In the genomic region with DNA sequence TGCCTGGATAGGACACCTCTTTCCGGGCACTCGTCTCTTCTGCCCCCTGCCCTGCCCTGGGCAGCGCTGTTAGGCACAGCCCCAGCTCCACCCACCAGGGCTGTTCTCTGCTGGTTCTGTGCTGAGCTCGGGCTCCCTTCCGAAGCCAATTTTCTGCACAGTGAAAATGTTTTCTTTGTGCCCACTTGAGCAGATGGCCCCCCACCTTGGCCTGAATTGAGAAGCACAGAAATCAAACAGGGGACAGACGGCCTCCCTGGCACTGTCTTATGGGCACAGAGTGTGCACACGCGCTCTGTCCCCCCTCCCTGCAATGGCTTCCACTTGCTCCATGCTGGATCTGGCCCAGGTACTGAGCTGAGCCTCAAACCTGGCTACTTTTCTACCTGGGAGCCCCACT, we compare ENCODE assay signal across 17 mouse cellular contexts. TPM values are rescaled to one million over a fixed set of nuclear protein-coding genes. Genes with fewer than 3 reads are reported as not detected.
A peak's percentile ranks its signal among the peaks of the same experiment; 100 is the strongest.
DNase-seq lines count a peak whose midpoint lies in the region; ATAC-seq lines count a peak whose summit lies in the region.
"Had no signal": no experiment of that assay in that cellular context is flagged by ENCODE, and none has a peak within 500 bp of the region (broad histone marks: within the 10 kb centered on the region; RNA-seq: fewer than 3 reads in every experiment).

No protein-coding gene starts in this region.

- H3K36me3 ChIP-seq in forebrain, embryonic 15.5 days: no peaks in the 10 kb centered on the region
- H3K36me3 ChIP-seq in forebrain, embryonic 10.5 days (replicated peaks): no peaks in the 10 kb centered on the region
- no peaks in the 10 kb centered on the region for H3K36me3 ChIP-seq in midbrain, embryonic 13.5 days
- no peaks in the 10 kb centered on the region for H3K36me3 ChIP-seq in midbrain, embryonic 10.5 days
- H3K36me3 ChIP-seq: neural tube, embryonic 15.5 days had no signal

- no peaks in the 10 kb centered on the region; the same call in 1 of the 2 replicates for H3K27me3 ChIP-seq in forebrain, embryonic 15.5 days
- peaks cover 8% of the 10 kb centered on the region; the same call in 1 of the 2 replicates for H3K27me3 ChIP-seq in forebrain, embryonic 10.5 days (ENCODE audit: poor library complexity, severe bottlenecking)
- no peaks in the 10 kb centered on the region; the same call in 1 of the 2 replicates for H3K27me3 ChIP-seq in midbrain, embryonic 13.5 days
- H3K27me3 ChIP-seq in midbrain, embryonic 10.5 days (ENCODE audit: low read depth, poor library complexity, severe bottlenecking): 0 out of 2 replicates have a peak, but pooled peaks cover 7% of the 10 kb centered on the region
- H3K27me3 ChIP-seq: neural tube, embryonic 15.5 days had no signal

- H3K27ac ChIP-seq in forebrain, embryonic 15.5 days (replicated peaks): peak overlapping the region; percentile 46
- no peak overlapping the region for H3K27ac ChIP-seq in forebrain, embryonic 10.5 days
- no peak overlapping the region for H3K27ac ChIP-seq in midbrain, embryonic 13.5 days
- H3K27ac ChIP-seq in midbrain, embryonic 10.5 days (replicated peaks): no peak overlapping the region
- H3K27ac ChIP-seq: gastrocnemius, adult 2 months; kidney, postnatal 0 days; neural tube, embryonic 15.5 days had no signal

- 35% methylated on average over 8 of the region's 8 CpGs for WGBS in forebrain, embryonic 15.5 days
- WGBS in forebrain, embryonic 10.5 days: 76% methylated on average over 8 of the region's 8 CpGs
- 73% methylated on average over 8 of the region's 8 CpGs for WGBS in midbrain, embryonic 13.5 days
- WGBS in midbrain, embryonic 10.5 days: 83% methylated on average over 8 of the region's 8 CpGs

- peak; percentile 73 for ATAC-seq in forebrain, embryonic 15.5 days (replicated peaks)
- no peak for ATAC-seq in midbrain, embryonic 13.5 days
- ATAC-seq: liver, postnatal 0 days had no signal

- peaks cover 26% of the 10 kb centered on the region for H3K4me1 ChIP-seq in forebrain, embryonic 15.5 days
- H3K4me1 ChIP-seq in forebrain, embryonic 10.5 days: no peaks in the 10 kb centered on the region
- 0 out of 2 replicates have a peak, but pooled peaks cover 8% of the 10 kb centered on the region for H3K4me1 ChIP-seq in midbrain, embryonic 13.5 days (replicated peaks)
- no peaks in the 10 kb centered on the region for H3K4me1 ChIP-seq in midbrain, embryonic 10.5 days

- no peak for DNase-seq in forebrain, embryonic 10.5 days (ENCODE audit: extremely low spot score, low spot score)
- no peak for DNase-seq in midbrain, embryonic 10.5 days (ENCODE audit: low spot score)
- peak; percentile 91 for DNase-seq in cerebellum, adult 9-10 months
- peak; percentile 69 for DNase-seq in layer of hippocampus, adult 9-11 months
- DNase-seq in thymus, postnatal 36 days: no peak
- DNase-seq in right cerebral cortex, adult 2 months (ENCODE audit: low spot score in 2 of 2): no peak
- DNase-seq: adrenal gland, adult 2 months; gastrocnemius, adult 2 months; heart, postnatal 4 days; kidney, adult 11 months; liver; liver, postnatal 0 days had no signal

- no peak overlapping the region for H3K4me2 ChIP-seq in forebrain, embryonic 15.5 days (replicated peaks)
- H3K4me2 ChIP-seq in midbrain, embryonic 13.5 days (replicated peaks): no peak overlapping the region
- H3K4me2 ChIP-seq: neural tube, embryonic 15.5 days had no signal

- no peak overlapping the region for H3K4me3 ChIP-seq in forebrain, embryonic 15.5 days
- H3K4me3 ChIP-seq in forebrain, embryonic 10.5 days: no peak overlapping the region
- no peak overlapping the region for H3K4me3 ChIP-seq in midbrain, embryonic 13.5 days (replicated peaks)
- H3K4me3 ChIP-seq in midbrain, embryonic 10.5 days: no peak overlapping the region
- H3K4me3 ChIP-seq: gastrocnemius, adult 2 months; myocyte; neural tube, embryonic 15.5 days had no signal

- no peak overlapping the region for H3K9ac ChIP-seq in forebrain, embryonic 15.5 days (replicated peaks)
- H3K9ac ChIP-seq in midbrain, embryonic 13.5 days (replicated peaks): 0 out of 2 replicates have a peak overlapping the region, but pooled peaks have one; percentile 7
- H3K9ac ChIP-seq: liver, postnatal 0 days; neural tube, embryonic 15.5 days had no signal

- no peaks in the 10 kb centered on the region for H3K9me3 ChIP-seq in forebrain, embryonic 15.5 days
- no peaks in the 10 kb centered on the region for H3K9me3 ChIP-seq in forebrain, embryonic 10.5 days
- H3K9me3 ChIP-seq in midbrain, embryonic 13.5 days: no peaks in the 10 kb centered on the region
- no peaks in the 10 kb centered on the region for H3K9me3 ChIP-seq in midbrain, embryonic 10.5 days (replicated peaks)
- H3K9me3 ChIP-seq: neural tube, embryonic 15.5 days had no signal

RNA-seq across cellular contexts. Expression of a gene that starts 15.1 kb away (rescaled TPM):
- 9.0 and 10.2 TPM in 2 replicates for polyA plus RNA-seq in forebrain, embryonic 15.5 days (2015; fragmentation: Nextera tagmentation; extraction: Ambion mirVana)
- 1.4 and 1.7 TPM in 2 replicates for polyA plus RNA-seq in forebrain, embryonic 10.5 days (2016; fragmentation: Nextera tagmentation; extraction: Ambion mirVana)
- polyA plus RNA-seq in midbrain, embryonic 13.5 days (2015; fragmentation: Nextera tagmentation; extraction: Ambion mirVana): 7.3 and 8.6 TPM in 2 replicates
- polyA plus RNA-seq in midbrain, embryonic 10.5 days (2016; fragmentation: Nextera tagmentation; extraction: Ambion mirVana): 1.1 and 1.6 TPM in 2 replicates
- polyA plus RNA-seq: liver, postnatal 0 days had no signal

RNA-seq across cellular contexts. Expression of a gene that starts 41.3 kb away (rescaled TPM):
- polyA plus RNA-seq in forebrain, embryonic 15.5 days (2015; fragmentation: Nextera tagmentation; extraction: Ambion mirVana): 17.3 and 18.5 TPM in 2 replicates
- 24.0 and 24.5 TPM in 2 replicates for polyA plus RNA-seq in forebrain, embryonic 10.5 days (2016; fragmentation: Nextera tagmentation; extraction: Ambion mirVana)
- 22.8 and 22.9 TPM in 2 replicates for polyA plus RNA-seq in midbrain, embryonic 13.5 days (2015; fragmentation: Nextera tagmentation; extraction: Ambion mirVana)
- polyA plus RNA-seq in midbrain, embryonic 10.5 days (2016; fragmentation: Nextera tagmentation; extraction: Ambion mirVana): 21.6 and 27.6 TPM in 2 replicates

Comparison
In these comparisons a context has a peak if more than half of its experiments do, and no peak if none do; other contexts are left out.
1. DNase-seq: peak in cerebellum, adult 9-10 months (single experiment) and layer of hippocampus, adult 9-11 months (single experiment); none in forebrain, embryonic 10.5 days (single experiment), midbrain, embryonic 10.5 days (single experiment), thymus, postnatal 36 days (0 of 2) and right cerebral cortex, adult 2 months (0 of 2).